Mouse (Mus musculus) CH12.LX (cell line): ENCODE results near the gene Pih1h3b. TPM values are rescaled to one million over a fixed set of nuclear protein-coding genes. Genes with fewer than 3 reads are reported as not detected.

Experiments
- DNase-seq: peaks from one replicate; pipeline ENCODE4 v3.0.0-alpha.2; 2013; ENCODE audit errors: extremely low read depth
- H3K27ac ChIP-seq: 2 replicates; pipeline ENCODE4 v1.5.1; 2012; ENCODE audit warnings: low read depth, mild to moderate bottlenecking, control low read depth, moderate library complexity; ENCODE audit not compliant: insufficient read depth
- H3K27me3 ChIP-seq: replicated peaks from 2 replicates; pipeline ENCODE3; 2012; ENCODE audit warnings: inconsistent platforms
- H3K36me3 ChIP-seq, 2 experiments: replicated peaks in 1 of 2; 2 replicates each; pipeline versions ENCODE3 to v1.6.1; 2012; ENCODE audit warnings: inconsistent platforms in 1 of 2, low read length in 1 of 2, mild to moderate bottlenecking in 1 of 2, mixed read lengths in 1 of 2, moderate library complexity in 1 of 2; ENCODE audit not compliant: control insufficient read depth in 1 of 2, insufficient read depth in 1 of 2
- H3K4me1 ChIP-seq, 2 experiments: 2 replicates each; pipeline ENCODE4 v1.6.1; 2012; ENCODE audit warnings: inconsistent platforms in 1 of 2, moderate library complexity in 1 of 2; ENCODE audit not compliant: insufficient read depth in 2 of 2, control insufficient read depth in 1 of 2
- H3K4me2 ChIP-seq: 2 replicates; pipeline ENCODE4 v1.6.1; 2012; ENCODE audit warnings: low read depth, mild to moderate bottlenecking, control low read depth; ENCODE audit not compliant: poor library complexity, insufficient read depth, severe bottlenecking
- H3K4me3 ChIP-seq, 3 experiments: fragments of 150-350 bp in 1 of 3; sonication (generic) in 1 of 3; replicated peaks in 1 of 3; 2 replicates each; pipeline versions ENCODE3 to v1.5.1; 2011 to 2012; ENCODE audit warnings: low read depth in 2 of 3, low read length in 2 of 3, mild to moderate bottlenecking in 2 of 3, moderate library complexity in 2 of 3, control low read depth in 1 of 3, improper control_type of control experiment in 1 of 3, inconsistent platforms in 1 of 3, mixed read lengths in 1 of 3; ENCODE audit not compliant: poor library complexity in 1 of 3
- H3K79me2 ChIP-seq: replicated peaks from 2 replicates; pipeline ENCODE4 v1.6.1; 2012; ENCODE audit warnings: mild to moderate bottlenecking, moderate library complexity; ENCODE audit not compliant: control insufficient read depth, poor library complexity, insufficient read depth, severe bottlenecking; ENCODE audit errors: extremely low read depth
- H3K9ac ChIP-seq: 2 replicates; pipeline ENCODE4 v1.6.1; 2012; ENCODE audit warnings: low read depth, mild to moderate bottlenecking, control low read depth, moderate library complexity; ENCODE audit not compliant: insufficient read depth
- H3K9me3 ChIP-seq: replicated peaks from 2 replicates; pipeline ENCODE3; 2012; ENCODE audit warnings: low read length, inconsistent platforms, mixed read lengths
- CHD1 ChIP-seq: IDR thresholded peaks from 2 replicates; pipeline ENCODE4 v1.6.1; 2012; ENCODE audit warnings: low read depth, low read length, improper control_type of control experiment, inconsistent platforms
- CHD2 ChIP-seq: IDR thresholded peaks from 2 replicates; pipeline ENCODE4 v1.6.1; 2011; ENCODE audit warnings: low read length, improper control_type of control experiment
- ELF1 ChIP-seq: IDR thresholded peaks from 2 replicates; pipeline ENCODE4 v1.6.1; 2014; ENCODE audit warnings: low read depth, mild to moderate bottlenecking, inconsistent platforms, low read length, improper control_type of control experiment
- EP300 ChIP-seq: IDR thresholded peaks from 2 replicates; pipeline ENCODE4 v1.6.1; 2011; ENCODE audit warnings: low read length, improper control_type of control experiment
- GABPA ChIP-seq: IDR thresholded peaks from 2 replicates; pipeline ENCODE4 v1.6.1; 2012; ENCODE audit warnings: low read depth, low read length, improper control_type of control experiment, inconsistent platforms; ENCODE audit not compliant: insufficient replicate concordance
- HCFC1 ChIP-seq: IDR thresholded peaks from 2 replicates; pipeline ENCODE4 v1.6.1; 2012; ENCODE audit warnings: low read depth, mild to moderate bottlenecking, inconsistent platforms, low read length, improper control_type of control experiment
- IRF4 ChIP-seq: IDR thresholded peaks from 2 replicates; pipeline ENCODE4 v1.6.1; 2014; ENCODE audit warnings: low read depth, mild to moderate bottlenecking, inconsistent platforms, low read length, improper control_type of control experiment
- JUN ChIP-seq: IDR thresholded peaks from 2 replicates; pipeline ENCODE4 v1.6.1; 2011; ENCODE audit warnings: low read depth, mild to moderate bottlenecking, low read length, improper control_type of control experiment, moderate library complexity; ENCODE audit not compliant: insufficient read depth
- JUND ChIP-seq: conservative IDR thresholded peaks from 2 replicates; pipeline ENCODE4 v1.6.1; 2011; ENCODE audit warnings: low read depth, low read length, improper control_type of control experiment
- KAT2A ChIP-seq: IDR thresholded peaks from 2 replicates; pipeline ENCODE4 v1.6.1; 2012; ENCODE audit warnings: low read length, improper control_type of control experiment, inconsistent platforms; ENCODE audit not compliant: insufficient replicate concordance
- MAFK ChIP-seq: IDR thresholded peaks from 2 replicates; pipeline ENCODE4 v1.6.1; 2011; ENCODE audit warnings: low read length, improper control_type of control experiment; ENCODE audit not compliant: insufficient replicate concordance
- MAX ChIP-seq: IDR thresholded peaks from 2 replicates; pipeline ENCODE4 v1.6.1; 2011; ENCODE audit warnings: low read length, improper control_type of control experiment
- MAZ ChIP-seq: IDR thresholded peaks from 2 replicates; pipeline ENCODE4 v1.6.1; 2012; ENCODE audit warnings: low read depth, mild to moderate bottlenecking, inconsistent platforms, low read length, improper control_type of control experiment, moderate library complexity
- MEF2A ChIP-seq: IDR thresholded peaks from 2 replicates; pipeline ENCODE4 v1.6.1; 2014; ENCODE audit warnings: low read depth, mild to moderate bottlenecking, inconsistent platforms, low read length, improper control_type of control experiment, borderline replicate concordance
- MXI1 ChIP-seq: IDR thresholded peaks from 2 replicates; pipeline ENCODE4 v1.6.1; 2011; ENCODE audit warnings: mild to moderate bottlenecking, low read depth, low read length, improper control_type of control experiment
- MYC ChIP-seq: IDR thresholded peaks from 2 replicates; pipeline ENCODE4 v1.6.1; 2011; ENCODE audit warnings: low read depth, mild to moderate bottlenecking, improper control_type of control experiment, low read length
- NELFE ChIP-seq: IDR thresholded peaks from 2 replicates; pipeline ENCODE4 v1.6.1; 2011; ENCODE audit warnings: low read depth, low read length, improper control_type of control experiment
- NRF1 ChIP-seq: IDR thresholded peaks from 2 replicates; pipeline ENCODE4 v1.6.1; 2014; ENCODE audit warnings: low read depth, mild to moderate bottlenecking, inconsistent platforms, low read length, improper control_type of control experiment, moderate library complexity
- POLR2A ChIP-seq: IDR thresholded peaks from 2 replicates; pipeline ENCODE4 v1.6.1; 2011; ENCODE audit warnings: low read depth, mild to moderate bottlenecking, improper control_type of control experiment, low read length
- POLR2AphosphoS2 ChIP-seq: IDR thresholded peaks from 2 replicates; pipeline ENCODE4 v1.6.1; 2011; ENCODE audit warnings: low read depth, low read length, improper control_type of control experiment
- RAD21 ChIP-seq: IDR thresholded peaks from 2 replicates; pipeline ENCODE4 v1.6.1; 2011; ENCODE audit warnings: low read depth, mild to moderate bottlenecking, low read length, improper control_type of control experiment, moderate library complexity
- RCOR1 ChIP-seq: conservative IDR thresholded peaks from 2 replicates; pipeline ENCODE4 v1.6.1; 2012; ENCODE audit warnings: low read depth, mild to moderate bottlenecking, inconsistent platforms, low read length, improper control_type of control experiment
- TBP ChIP-seq: conservative IDR thresholded peaks from 2 replicates; pipeline ENCODE4 v1.6.1; 2011; ENCODE audit warnings: low read depth, low read length, improper control_type of control experiment
- TCF12 ChIP-seq: IDR thresholded peaks from 2 replicates; pipeline ENCODE4 v1.6.1; 2014; ENCODE audit warnings: low read depth, mild to moderate bottlenecking, inconsistent platforms, low read length, improper control_type of control experiment
- USF1 ChIP-seq: IDR thresholded peaks from 2 replicates; pipeline ENCODE4 v1.6.1; 2014; ENCODE audit warnings: low read depth, mild to moderate bottlenecking, inconsistent platforms, low read length, improper control_type of control experiment
- USF2 ChIP-seq: conservative IDR thresholded peaks from 2 replicates; pipeline ENCODE4 v1.6.1; 2011; ENCODE audit warnings: low read depth, low read length, improper control_type of control experiment
- ZC3H11A ChIP-seq: IDR thresholded peaks from 2 replicates; pipeline ENCODE4 v1.6.1; 2012; ENCODE audit warnings: low read depth, mild to moderate bottlenecking, inconsistent platforms, low read length, improper control_type of control experiment
- ZKSCAN1 ChIP-seq: IDR thresholded peaks from 2 replicates; pipeline ENCODE4 v1.6.1; 2012; ENCODE audit warnings: low read depth, inconsistent platforms, low read length, improper control_type of control experiment, borderline replicate concordance
- ZMIZ1 ChIP-seq: IDR thresholded peaks from 2 replicates; pipeline ENCODE4 v1.6.1; 2012; ENCODE audit warnings: low read depth, mild to moderate bottlenecking, inconsistent platforms, low read length, improper control_type of control experiment
- ZNF384 ChIP-seq: IDR thresholded peaks from 2 replicates; pipeline ENCODE4 v1.6.1; 2012; ENCODE audit warnings: low read depth, low read length, improper control_type of control experiment, inconsistent platforms
- dilution Hi-C: fragments of 300-500 bp; cut with MboI; formaldehyde crosslinking; loops from 2 replicates; pipeline ENCODE4 v1.14.3; 2020; ENCODE audit warnings: low sequenced_read_pairs; ENCODE audit not compliant: extremely low pct_unique_long_range_greater_than_20kb, extremely low pct_ligation_motif_present
- in situ Hi-C: fragments of 300-500 bp; cut with MboI; formaldehyde crosslinking; loops from 3 replicates; pipeline ENCODE4 v1.14.3; 2019; ENCODE audit warnings: low sequenced_read_pairs, low pct_ligation_motif_present, low pct_unique_long_range_greater_than_20kb, mixed read lengths
- polyA plus RNA-seq: library from polyadenylated mRNA; unstranded; fragments of >175 nt; gene quantifications from 2 replicates; pipeline ENCODE4 v1.2.1, GENCODE M21; 2012; ENCODE audit warnings: low read depth; ENCODE audit not compliant: insufficient read length
- total RNA-seq, 2 experiments: library from RNA; depleted of rRNA; stranded (reverse); fragments of 300-350 nt in 1 of 2; fragments of >200 nt in 1 of 2; gene quantifications; 2 replicates each; pipeline ENCODE4 v1.2.3; 2012 to 2014

Gene Pih1h3b
- total and polyA plus RNA-seq, 3 experiments = 0.20 to 1.8 (median 0.48) TPM

GRCm38 (mm10) chrX:140060886-140061874 lies 1.5 kb upstream of the Pih1h3b start:
- dilution Hi-C loops = no loop called here
- peaks cover 2 to 7% of the 10 kb centered on the region in 2 experiments; a peak in 3 of 4 replicates for H3K4me1 ChIP-seq
- H3K27me3 ChIP-seq = no peaks in the 10 kb centered on the region
- H3K9ac ChIP-seq = no peak overlapping the region
- H3K27ac ChIP-seq = no peak overlapping the region
- TF ChIP-seq POLR2AphosphoS2 = no peak
- TF ChIP-seq IRF4 = no peak
- no peak for TF ChIP-seq MXI1
- no peak for TF ChIP-seq RCOR1
- TF ChIP-seq TBP = no peak
- TF ChIP-seq POLR2A = no peak
- no peak for TF ChIP-seq MAFK
- no peak for TF ChIP-seq ZMIZ1
- no peak for TF ChIP-seq USF1
- TF ChIP-seq ZC3H11A = no peak
- TF ChIP-seq CHD2 = no peak
- no peak for TF ChIP-seq NRF1
- TF ChIP-seq MAX = no peak
- no peak for TF ChIP-seq ZKSCAN1
- no peak for TF ChIP-seq USF2
- no peak for TF ChIP-seq MAZ
- TF ChIP-seq NELFE = no peak
- TF ChIP-seq ZNF384 = no peak
- no peak for TF ChIP-seq TCF12
- TF ChIP-seq RAD21 = no peak
- H3K4me2 ChIP-seq = no peak overlapping the region
- no peaks in the 10 kb centered on the region; the same call in 1 of the 2 replicates for H3K79me2 ChIP-seq
- no peaks in the 10 kb centered on the region for H3K9me3 ChIP-seq
- H3K4me3 ChIP-seq = no peak overlapping the region
- H3K36me3 ChIP-seq = no peaks in the 10 kb centered on the region
- DNase-seq = no peak
- in situ Hi-C loops = loop anchor here (25.0 kb wide), 1 partner anchor 101 kb away; no protein-coding TSS in a partner anchor

- Histone ChIP-seq H3K4me1 (no peaks in the 10 kb centered on the region), H3K79me2 (no peaks in the 10 kb centered on the region), H3K9ac (no peak overlapping the region), H3K4me3 (no peak overlapping the region), H3K4me2 (no peak overlapping the region), H3K27ac (no peak overlapping the region), H3K27me3 (no peaks in the 10 kb centered on the region), H3K36me3 (no peaks in the 10 kb centered on the region), H3K9me3 (no peaks in the 10 kb centered on the region)
- dilution Hi-C loops = no loop called here
- in situ Hi-C loops = no loop called here
- DNase-seq = peak; percentile 17
- peak; percentile 85 for TF ChIP-seq JUND
- TF ChIP-seq KAT2A = no peak
- TF ChIP-seq MYC = 0 out of 2 replicates have a peak, but pooled peaks have one; percentile 39
- TF ChIP-seq TCF12 = no peak
- TF ChIP-seq GABPA = no peak
- no peak for TF ChIP-seq CHD1
- TF ChIP-seq ZNF384 = no peak
- TF ChIP-seq EP300 = peak; percentile 83
- 0 out of 2 replicates have a peak, but pooled peaks have one; percentile 60 for TF ChIP-seq MAFK
- TF ChIP-seq ZMIZ1 = no peak
- TF ChIP-seq JUN = peak; percentile 74
- TF ChIP-seq CHD2 = no peak
- TF ChIP-seq MEF2A = peak; percentile 67; the same call in 1 of the 2 replicates
- no peak for TF ChIP-seq ELF1
- no peak for TF ChIP-seq TBP
- 0 out of 2 replicates have a peak, but pooled peaks have one; percentile 49 for TF ChIP-seq RCOR1
- TF ChIP-seq HCFC1 = no peak
- no peak for TF ChIP-seq MAX
Observed at GRCm38 (mm10) chrX:140082535-140082934, 19.9 kb downstream of the Pih1h3b start.
